Mouse (Mus musculus) hindbrain, embryonic 14.5 days (tissue): Measurements from ENCODE around the gene Il15ra. TPM values are rescaled to one million over a fixed set of nuclear protein-coding genes. Genes with fewer than 3 reads are reported as not detected.
A peak's percentile ranks its signal among the peaks of the same experiment; 100 is the strongest.

Source experiments
- ATAC-seq: fragments of 200-750 bp; cut with Nextera tagmentation; 2 replicates; pipeline ENCODE4 v1.8.0; 2017; ENCODE audit warnings: moderate number of reproducible peaks, mild to moderate bottlenecking, moderate TSS enrichment, moderate library complexity; ENCODE audit not compliant: low FRiP score
- DNase-seq: peaks from one replicate; pipeline ENCODE4 v3.0.0-alpha.2; 2015; ENCODE audit warnings: low spot score
- H3K27ac ChIP-seq: fragments of 300-500 bp; sonication (generic); 2 replicates; pipeline ENCODE4 v1.5.1; 2014; ENCODE audit warnings: mild to moderate bottlenecking, moderate library complexity
- H3K27me3 ChIP-seq: fragments of 300-500 bp; sonication (generic); 2 replicates; pipeline ENCODE4 v1.6.1; 2014; ENCODE audit warnings: mild to moderate bottlenecking, low read length, mixed read lengths; ENCODE audit not compliant: control insufficient read depth, insufficient read depth
- H3K36me3 ChIP-seq: fragments of 300-500 bp; sonication (generic); replicated peaks from 2 replicates; pipeline ENCODE4 v1.6.1; 2014; ENCODE audit not compliant: control insufficient read depth, insufficient read depth
- H3K4me1 ChIP-seq: fragments of 300-500 bp; sonication (generic); replicated peaks from 2 replicates; pipeline ENCODE4 v1.6.1; 2014; ENCODE audit warnings: antibody characterized with exemption, low read length, mixed read lengths; ENCODE audit not compliant: control insufficient read depth, insufficient read depth
- H3K4me2 ChIP-seq: fragments of 300-500 bp; sonication (generic); replicated peaks from 2 replicates; pipeline ENCODE4 v1.6.1; 2014; ENCODE audit warnings: mild to moderate bottlenecking, moderate library complexity
- H3K4me3 ChIP-seq: fragments of 300-500 bp; sonication (generic); replicated peaks from 2 replicates; pipeline ENCODE4 v1.5.1; 2014; ENCODE audit warnings: mild to moderate bottlenecking, low read length
- H3K9ac ChIP-seq: fragments of 300-500 bp; sonication (generic); 2 replicates; pipeline ENCODE4 v1.6.1; 2014
- H3K9me3 ChIP-seq: fragments of 300-500 bp; sonication (generic); 2 replicates; pipeline ENCODE4 v1.6.1; 2016; ENCODE audit warnings: low read length; ENCODE audit not compliant: control insufficient read depth
- WGBS: fragments of 180-500 bp; shearing (Covaris S2); extraction: QIAGEN DNeasy Blood & Tissue Kit; methylation state at CpG from one replicate; pipeline ENCODE4 v1.1.7; 2014; 5-methylcytosine and 5-hydroxymethylcytosine counted together
- polyA plus RNA-seq: library from polyadenylated mRNA; unstranded; fragments of >200 nt; fragmentation: Nextera tagmentation; extraction: Ambion mirVana; gene quantifications from 2 replicates; pipeline ENCODE4 v1.2.1, GENCODE M21; 2014

Gene Il15ra
- polyA plus RNA-seq, 1 experiment from 2014 or later, result 1.4 TPM

DNA sequence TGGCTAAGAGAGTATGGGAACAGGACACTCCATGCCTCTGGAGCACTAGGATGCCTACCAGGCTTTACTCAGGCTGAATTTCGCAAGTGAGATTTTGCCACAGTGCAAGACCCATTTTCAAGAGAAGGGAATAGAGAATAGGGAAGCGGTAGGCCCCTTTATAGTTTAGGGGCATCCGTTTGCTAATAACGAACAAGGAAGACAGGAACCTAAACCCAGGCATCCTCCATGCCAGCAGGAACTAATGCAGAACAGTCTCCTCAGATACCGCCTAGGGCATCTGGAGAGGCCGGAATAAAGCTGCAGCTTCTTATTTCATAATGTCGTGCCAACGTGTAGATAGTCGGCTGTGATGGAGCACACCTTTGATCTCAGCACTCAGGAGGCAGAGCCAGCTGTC, 17.5 kb downstream of the Il15ra start:
- Histone ChIP-seq H3K4me1 (no peaks in the 10 kb centered on the region), H3K4me3 (no peak overlapping the region), H3K9ac (no peak overlapping the region), H3K36me3 (no peaks in the 10 kb centered on the region), H3K27ac (no peak overlapping the region), H3K4me2 (no peak overlapping the region), H3K27me3 (no peaks in the 10 kb centered on the region), H3K9me3 (no peaks in the 10 kb centered on the region)
- DNase-seq (no peak), ATAC-seq (no peak)
- WGBS, result 91% methylated on average over 9 of the region's 9 CpGs

DNA sequence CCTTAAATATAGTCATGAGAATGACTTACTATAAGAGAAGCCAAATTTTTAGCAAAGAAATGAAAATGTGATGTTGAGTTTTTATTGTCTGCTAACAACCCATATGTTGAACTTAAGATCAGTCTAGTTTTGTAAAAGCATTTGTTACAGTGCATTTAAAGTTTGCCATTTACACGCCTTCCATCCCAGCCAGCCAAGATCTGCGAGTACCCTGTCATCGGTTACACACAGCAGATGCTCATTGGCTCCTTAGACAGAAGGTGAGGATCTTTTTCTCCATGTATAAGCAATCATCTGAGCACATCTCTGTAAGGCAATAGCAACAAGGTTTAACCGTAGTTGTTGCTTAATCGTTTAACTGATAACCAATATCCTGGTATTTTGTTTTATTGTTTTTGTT, 22.5 kb downstream of the Il15ra start:
- no peak overlapping the region for H3K4me3 ChIP-seq
- H3K9me3 ChIP-seq, result no peaks in the 10 kb centered on the region
- H3K36me3 ChIP-seq, result no peaks in the 10 kb centered on the region
- H3K4me2 ChIP-seq, result no peak overlapping the region
- no peak overlapping the region for H3K27ac ChIP-seq
- 96% methylated on average over 5 of the region's 5 CpGs for WGBS
- H3K4me1 ChIP-seq, result no peaks in the 10 kb centered on the region
- H3K27me3 ChIP-seq, result no peaks in the 10 kb centered on the region
- no peak for DNase-seq
- no peak for ATAC-seq
- no peak overlapping the region for H3K9ac ChIP-seq

DNA sequence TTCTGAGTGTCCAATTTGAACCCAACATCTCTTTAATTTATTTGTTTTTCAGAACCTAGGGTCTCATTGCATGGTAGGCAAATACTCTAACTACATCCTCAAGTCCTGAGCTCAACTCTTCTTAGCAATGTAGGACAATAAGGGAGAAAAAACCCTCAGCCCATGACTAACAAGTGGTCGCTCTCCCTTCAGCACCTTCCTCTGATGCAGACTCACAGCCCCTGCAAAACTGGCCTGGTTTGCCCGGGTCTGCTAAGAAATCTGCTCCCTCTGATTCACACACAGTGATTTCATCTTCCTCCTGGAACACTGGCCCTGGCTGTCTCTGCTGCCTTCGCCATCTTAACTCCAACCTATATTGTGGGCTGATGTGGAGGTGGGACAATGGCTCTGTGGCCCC, 24.0 kb downstream of the Il15ra start:
- DNase-seq (no peak), ATAC-seq (no peak)
- Histone ChIP-seq H3K27me3 (no peaks in the 10 kb centered on the region), H3K4me1 (no peaks in the 10 kb centered on the region), H3K27ac (no peak overlapping the region), H3K9ac (no peak overlapping the region), H3K4me3 (no peak overlapping the region), H3K4me2 (no peak overlapping the region), H3K36me3 (no peaks in the 10 kb centered on the region), H3K9me3 (no peaks in the 10 kb centered on the region)
- 69% methylated on average over 3 of the region's 3 CpGs for WGBS

DNA sequence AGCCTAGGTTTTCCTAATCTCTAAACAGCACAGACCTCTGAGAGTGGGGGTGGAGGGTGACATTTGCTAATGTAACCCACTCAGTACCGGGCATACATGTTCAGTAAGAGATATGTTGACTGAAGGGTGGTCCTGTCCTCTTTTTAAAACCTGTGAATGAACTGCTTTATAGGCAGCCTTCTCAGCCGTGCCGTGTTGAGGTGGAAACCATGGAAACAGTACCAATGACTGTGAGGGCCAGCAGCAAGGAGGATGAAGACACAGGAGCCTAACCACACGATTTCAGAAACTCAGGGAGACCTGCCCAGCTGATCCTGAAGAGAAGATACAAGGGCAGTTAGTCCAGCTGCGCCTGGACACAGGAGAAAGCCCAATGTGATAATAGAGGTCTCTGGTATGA, 27.9 kb downstream of the Il15ra start:
- Histone ChIP-seq H3K27ac (no peak overlapping the region), H3K4me2 (no peak overlapping the region), H3K9me3 (no peaks in the 10 kb centered on the region), H3K4me3 (no peak overlapping the region), H3K9ac (no peak overlapping the region), H3K27me3 (no peaks in the 10 kb centered on the region), H3K4me1 (no peaks in the 10 kb centered on the region), H3K36me3 (peaks cover 3% of the 10 kb centered on the region; the same call in 1 of the 2 replicates)
- no peak for DNase-seq
- 67% methylated on average over 5 of the region's 5 CpGs for WGBS
- no peak for ATAC-seq

DNA sequence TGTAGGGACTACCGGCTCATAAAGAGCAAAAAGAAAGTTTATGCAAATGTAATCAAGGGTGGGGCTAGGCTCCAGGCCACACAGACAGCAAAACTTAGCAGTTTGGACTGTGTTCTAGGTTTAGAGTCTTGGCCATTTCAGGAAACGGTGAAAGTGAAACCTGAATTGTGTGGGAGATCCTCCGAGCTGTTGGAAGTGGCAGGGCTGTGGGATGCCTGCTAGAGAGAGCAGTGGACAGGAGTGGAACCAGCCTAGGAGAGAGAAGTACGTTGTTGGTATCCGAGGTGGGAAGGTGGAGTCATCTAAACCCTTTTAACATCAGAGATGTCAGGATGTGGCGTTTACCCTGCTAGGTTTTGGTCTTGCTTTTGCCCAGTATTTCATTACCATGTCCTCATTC, 30.8 kb downstream of the Il15ra start:
- no peak for ATAC-seq
- Histone ChIP-seq H3K9me3 (no peaks in the 10 kb centered on the region), H3K4me1 (no peaks in the 10 kb centered on the region), H3K27ac (no peak overlapping the region), H3K4me2 (no peak overlapping the region), H3K4me3 (no peak overlapping the region), H3K9ac (no peak overlapping the region), H3K27me3 (no peaks in the 10 kb centered on the region), H3K36me3 (peaks cover 29% of the 10 kb centered on the region)
- WGBS, result 84% methylated on average over 6 of the region's 6 CpGs
- DNase-seq, result no peak

DNA sequence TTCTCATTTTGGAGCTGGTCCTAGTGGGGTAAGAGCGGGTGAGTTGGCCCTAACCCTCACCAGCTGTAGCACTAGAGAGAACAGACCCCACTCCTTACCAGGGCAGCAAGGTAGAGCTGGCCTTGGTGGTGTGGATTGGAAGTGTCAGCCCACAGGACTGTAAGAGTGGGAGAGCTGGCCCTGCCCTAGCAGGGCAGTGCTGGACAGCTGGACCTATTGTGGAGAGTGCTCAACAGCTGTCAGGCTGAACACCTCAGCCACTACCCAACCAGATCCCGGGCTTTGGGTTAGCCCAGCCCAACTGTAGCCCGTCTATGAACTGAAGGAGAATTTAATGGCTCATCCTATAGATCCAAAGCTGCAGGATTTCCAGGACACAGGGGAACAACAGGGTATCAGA, 33.7 kb downstream of the Il15ra start:
- Histone ChIP-seq H3K4me3 (no peak overlapping the region), H3K27me3 (no peaks in the 10 kb centered on the region), H3K36me3 (peaks cover 58% of the 10 kb centered on the region), H3K4me1 (no peaks in the 10 kb centered on the region), H3K9ac (no peak overlapping the region), H3K4me2 (no peak overlapping the region), H3K9me3 (no peaks in the 10 kb centered on the region), H3K27ac (no peak overlapping the region)
- DNase-seq (no peak), ATAC-seq (no peak)
- WGBS, result 88% methylated on average over 3 of the region's 3 CpGs

DNA sequence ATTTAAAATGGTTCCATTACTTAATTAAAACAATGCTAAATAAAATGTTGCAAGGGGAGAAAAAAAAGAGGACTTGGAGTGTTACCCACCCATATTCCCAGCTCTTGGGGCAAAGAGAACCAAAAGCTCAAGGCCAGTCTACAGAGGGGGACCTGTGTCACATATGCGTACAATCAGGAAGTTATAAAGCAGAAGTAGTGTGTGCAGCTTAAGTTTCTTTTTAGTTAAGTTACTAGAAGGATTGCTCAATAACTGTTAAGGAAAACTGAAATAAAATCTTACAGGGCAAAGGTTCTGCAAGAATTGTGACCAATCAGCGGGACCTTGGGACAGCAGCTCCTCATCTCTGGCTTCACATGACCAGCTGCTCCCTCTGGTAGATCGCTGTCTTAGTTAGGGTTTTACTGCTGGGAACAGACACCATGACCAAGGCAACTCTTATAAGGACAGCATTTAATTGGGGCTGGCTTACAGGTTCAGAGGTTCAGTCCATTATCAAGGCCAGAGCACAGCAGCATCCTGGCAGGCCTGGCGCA, 34.5 kb downstream of the Il15ra start:
- Histone ChIP-seq H3K9me3 (no peaks in the 10 kb centered on the region), H3K4me2 (no peak overlapping the region), H3K27ac (no peak overlapping the region), H3K4me1 (no peaks in the 10 kb centered on the region), H3K4me3 (no peak overlapping the region), H3K36me3 (peaks cover 64% of the 10 kb centered on the region), H3K27me3 (no peaks in the 10 kb centered on the region), H3K9ac (no peak overlapping the region)
- DNase-seq, result no peak
- no peak for ATAC-seq
- 92% methylated on average over 4 of the region's 4 CpGs for WGBS

DNA sequence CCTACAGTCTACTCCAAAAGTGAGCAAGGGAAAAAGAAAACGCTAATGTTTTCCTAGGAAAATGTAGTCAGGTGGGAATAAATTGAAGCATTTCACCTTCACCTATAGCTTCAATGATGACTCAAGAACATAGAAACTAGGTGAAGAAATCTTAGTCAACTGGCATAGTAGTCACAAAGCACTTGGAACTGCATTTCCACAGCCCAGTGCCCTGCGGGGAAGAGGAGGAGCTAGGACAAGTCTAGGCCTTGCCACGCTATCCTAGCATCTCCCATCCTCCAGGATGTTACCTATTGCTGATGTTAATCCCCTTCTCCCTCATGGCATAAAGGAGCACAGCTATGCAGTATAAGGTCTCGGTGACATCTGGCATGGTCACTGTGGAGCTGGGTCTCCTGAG, 57.5 kb downstream of the Il15ra start:
- H3K4me1 ChIP-seq, result no peaks in the 10 kb centered on the region
- no peak overlapping the region for H3K4me3 ChIP-seq
- no peaks in the 10 kb centered on the region for H3K27me3 ChIP-seq
- no peaks in the 10 kb centered on the region for H3K9me3 ChIP-seq
- DNase-seq, result no peak
- WGBS, result 95% methylated on average over 4 of the region's 4 CpGs
- ATAC-seq, result no peak
- no peak overlapping the region for H3K27ac ChIP-seq
- no peak overlapping the region for H3K9ac ChIP-seq
- peaks cover 99% of the 10 kb centered on the region for H3K36me3 ChIP-seq
- H3K4me2 ChIP-seq, result no peak overlapping the region

DNA sequence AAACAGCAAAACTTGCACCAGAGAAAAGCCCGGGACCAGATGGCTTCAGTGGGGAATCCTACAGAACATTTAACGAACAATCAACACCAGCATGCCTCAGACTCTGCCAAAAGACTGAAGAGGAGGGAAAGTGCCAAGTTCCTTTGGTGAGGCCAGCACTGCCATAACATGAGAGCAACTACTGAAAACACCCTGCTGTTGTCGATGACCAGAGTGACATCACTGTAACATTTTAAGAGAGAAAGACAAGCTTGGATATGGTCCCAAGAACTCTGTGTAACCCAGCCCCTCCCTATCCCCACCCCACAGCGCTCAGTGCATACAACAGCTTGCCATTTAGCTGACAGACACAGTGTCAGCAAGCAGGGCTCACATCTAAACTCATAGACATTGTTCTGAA, 60.6 kb downstream of the Il15ra start:
- no peaks in the 10 kb centered on the region for H3K9me3 ChIP-seq
- DNase-seq, result no peak
- 83% methylated on average over 4 of the region's 4 CpGs for WGBS
- no peaks in the 10 kb centered on the region for H3K27me3 ChIP-seq
- no peak overlapping the region for H3K9ac ChIP-seq
- H3K4me1 ChIP-seq, result no peaks in the 10 kb centered on the region
- H3K36me3 ChIP-seq, result peaks cover 85% of the 10 kb centered on the region
- no peak overlapping the region for H3K4me3 ChIP-seq
- no peak overlapping the region for H3K4me2 ChIP-seq
- ATAC-seq, result peak; percentile 66; the same call in 1 of the 2 replicates
- H3K27ac ChIP-seq, result no peak overlapping the region

DNA sequence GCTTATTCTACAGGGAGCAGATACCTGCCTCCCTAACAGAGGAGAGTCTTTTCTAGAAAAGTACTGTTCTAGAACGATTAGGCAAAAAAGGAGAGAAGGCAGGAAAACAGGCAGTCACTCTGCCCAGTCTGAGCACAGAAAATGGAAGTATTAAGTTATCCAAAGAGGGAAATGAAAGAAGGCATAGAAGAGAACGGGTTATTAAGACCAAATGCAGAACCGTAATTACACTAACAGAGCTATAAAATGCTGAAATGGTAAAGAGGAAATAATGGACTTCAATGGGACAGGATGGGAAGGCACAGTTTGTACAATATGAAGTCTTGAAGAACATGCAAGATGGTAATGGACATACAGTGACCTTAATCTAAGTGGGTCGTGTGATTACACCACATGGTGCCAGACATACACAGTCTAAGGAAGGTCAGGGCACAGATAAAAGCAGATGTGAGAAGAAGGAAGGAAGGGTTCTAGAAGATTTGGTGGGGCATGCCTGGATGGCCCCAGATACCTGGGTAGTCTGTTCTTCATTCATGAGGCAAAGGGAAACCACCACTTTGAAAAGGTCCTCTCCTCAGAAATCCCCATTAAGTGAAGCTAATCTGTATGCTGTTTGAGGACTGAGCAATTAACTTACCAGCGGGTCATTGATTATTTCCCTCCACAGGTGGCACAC, 61.5 kb downstream of the Il15ra start:
- no peak for DNase-seq

More for the DNA sequence above, 61.5 kb downstream of the Il15ra start:
- no peak overlapping the region for H3K27ac ChIP-seq
- H3K4me1 ChIP-seq, result no peaks in the 10 kb centered on the region
- WGBS, result 85% methylated on average over 5 of the region's 5 CpGs
- no peaks in the 10 kb centered on the region for H3K27me3 ChIP-seq
- peaks cover 75% of the 10 kb centered on the region for H3K36me3 ChIP-seq
- H3K4me3 ChIP-seq, result no peak overlapping the region
- H3K4me2 ChIP-seq, result no peak overlapping the region
- ATAC-seq, result no peak
- H3K9me3 ChIP-seq, result no peaks in the 10 kb centered on the region
- no peak overlapping the region for H3K9ac ChIP-seq
